Mouse (Mus musculus) C2C12 (cell line): ENCODE data around the gene Cc2d1b.

Source experiments
- CEBPB ChIP-seq: IDR thresholded peaks from one replicate; pipeline ENCODE4 v1.6.1; 2011; ENCODE audit warnings: low read depth, mild to moderate bottlenecking, control low read depth, moderate library complexity
- CTCF ChIP-seq: IDR thresholded peaks from one replicate; pipeline ENCODE4 v1.5.1; 2011; ENCODE audit not compliant: control insufficient read depth, insufficient read depth, insufficient read length
- MAX ChIP-seq: IDR thresholded peaks from one replicate; pipeline ENCODE4 v1.6.1; 2011; ENCODE audit warnings: mild to moderate bottlenecking, control low read depth
- MYOD1 ChIP-seq: IDR thresholded peaks from one replicate; pipeline ENCODE4 v1.6.1; 2011; ENCODE audit warnings: low read depth; ENCODE audit not compliant: control insufficient read depth, insufficient read length
- MYOG ChIP-seq: IDR thresholded peaks from one replicate; pipeline ENCODE4 v1.6.1; 2011; ENCODE audit not compliant: control insufficient read depth, insufficient read length; ENCODE audit errors: extremely low read depth
- USF1 ChIP-seq: IDR thresholded peaks from one replicate; pipeline ENCODE4 v1.6.1; 2011; ENCODE audit warnings: low read depth, mild to moderate bottlenecking, control low read depth, moderate library complexity

DNA sequence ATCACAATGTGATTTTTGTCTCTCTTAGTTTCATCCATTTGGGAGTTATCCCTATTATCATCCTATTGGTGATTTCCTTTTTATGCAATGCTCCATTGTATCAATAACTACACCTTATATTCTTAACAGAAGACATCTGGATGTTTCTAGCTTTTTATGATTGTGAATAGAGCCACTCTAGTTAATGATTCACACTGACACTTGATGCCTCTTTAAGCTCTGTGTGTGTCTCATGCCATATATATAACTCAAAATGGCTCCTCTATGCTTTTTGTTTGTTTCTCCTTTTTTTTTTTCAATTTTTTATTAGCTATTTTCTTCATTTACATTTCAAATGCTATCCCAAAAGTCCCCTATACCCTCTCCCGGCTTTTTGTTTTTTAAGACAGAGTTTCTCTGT, 24.0 kb upstream of the Cc2d1b start:
- no peak for TF ChIP-seq CTCF
- no peak for TF ChIP-seq MAX
- no peak for TF ChIP-seq CEBPB
- no peak for TF ChIP-seq USF1
- TF ChIP-seq MYOD1: no peak
- no peak for TF ChIP-seq MYOG
